Mouse (Mus musculus) limb, embryonic 10.5 days (tissue): ENCODE results near the gene Smok3b. TPM values are rescaled to one million over a fixed set of nuclear protein-coding genes. Genes with fewer than 3 reads are reported as not detected.
"Not testable (repeated sequence)": the region's sequence is repeated elsewhere in the genome, so short reads cannot be mapped to it uniquely, and the experiment has no call there.

Experiments used
- DNase-seq: peaks from one replicate; pipeline ENCODE4 v3.0.0-alpha.2; 2017; ENCODE audit warnings: low spot score
- H3K27ac ChIP-seq: fragments of 300-500 bp; sonication (generic); 2 replicates; pipeline ENCODE4 v1.5.1; 2016; ENCODE audit warnings: mild to moderate bottlenecking
- H3K27me3 ChIP-seq: fragments of 300-500 bp; sonication (generic); 2 replicates; pipeline ENCODE4 v1.6.1; 2016; ENCODE audit warnings: low read depth, mild to moderate bottlenecking; ENCODE audit not compliant: poor library complexity, severe bottlenecking
- H3K36me3 ChIP-seq: fragments of 300-500 bp; sonication (generic); 2 replicates; pipeline ENCODE4 v1.6.1; 2016; ENCODE audit warnings: mild to moderate bottlenecking, moderate library complexity
- H3K4me1 ChIP-seq: fragments of 300-500 bp; sonication (generic); 2 replicates; pipeline ENCODE4 v1.6.1; 2016
- H3K4me3 ChIP-seq: fragments of 300-500 bp; sonication (generic); 2 replicates; pipeline ENCODE4 v1.5.1; 2016; ENCODE audit warnings: mild to moderate bottlenecking, moderate library complexity
- H3K9me3 ChIP-seq: fragments of 300-500 bp; sonication (generic); replicated peaks from 2 replicates; pipeline ENCODE4 v1.6.1; 2016; ENCODE audit warnings: mild to moderate bottlenecking
- WGBS: fragments of 180-500 bp; shearing (Covaris S2); methylation state at CpG from one replicate; pipeline ENCODE4 v1.1.7; 2016; 5-methylcytosine and 5-hydroxymethylcytosine counted together
- polyA plus RNA-seq: library from polyadenylated mRNA; unstranded; fragments of >200 nt; fragmentation: Nextera tagmentation; extraction: Ambion mirVana; gene quantifications from 2 replicates; pipeline ENCODE4 v1.2.1, GENCODE M21; 2016

Gene Smok3b
- polyA plus RNA-seq, 1 experiment from 2014 or later, result not detected

GRCm38 (mm10) chr5:138052894-138053293 is 31.7 kb downstream of the Smok3b start, which contains the start of gene Smok3c:
Smok3c (plus strand) TSS chr5:138053194.
- H3K27me3 ChIP-seq, H3K4me3 ChIP-seq, H3K9me3 ChIP-seq, H3K36me3 ChIP-seq, DNase-seq, H3K4me1 ChIP-seq, H3K27ac ChIP-seq: not testable (repeated sequence)
- no CpG with 5 or more reads among the region's 5 CpGs for WGBS

DNA sequence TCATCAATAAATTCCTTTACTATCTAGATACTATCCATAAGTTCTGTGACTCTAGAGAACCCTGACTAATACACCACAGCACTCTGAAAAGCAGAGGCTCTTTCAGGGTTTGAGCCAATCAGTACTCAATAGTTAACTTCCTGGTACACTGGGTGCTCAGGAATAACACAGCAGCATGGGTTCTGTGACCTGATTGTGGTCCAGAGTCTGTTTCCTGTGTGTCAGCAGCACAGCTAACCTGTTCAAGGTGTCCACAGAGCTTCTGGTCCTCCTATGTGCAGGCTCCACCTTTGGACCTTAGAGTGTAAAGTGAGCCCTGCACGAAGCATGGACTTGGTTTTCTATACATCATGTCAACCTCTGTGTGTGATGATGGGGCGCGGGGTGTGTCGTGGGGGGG is 52.6 kb downstream of the Smok3b start:
- WGBS, result 87% methylated on average over 4 of the region's 4 CpGs
- Histone ChIP-seq H3K27me3 (no peaks in the 10 kb centered on the region), H3K9me3 (no peaks in the 10 kb centered on the region)

GRCm38 (mm10) chr5:138075684-138076083 is 54.5 kb downstream of the Smok3b start:
- Histone ChIP-seq H3K4me1 (no peaks in the 10 kb centered on the region), H3K4me3 (no peak overlapping the region), H3K36me3 (no peaks in the 10 kb centered on the region), H3K9me3 (no peaks in the 10 kb centered on the region), H3K27ac (no peak overlapping the region), H3K27me3 (no peaks in the 10 kb centered on the region)
- 82% methylated on average over 3 of the region's 3 CpGs for WGBS
- DNase-seq, result no peak

More for the DNA sequence above, 52.6 kb downstream of the Smok3b start:
- DNase-seq, result no peak
- H3K4me3 ChIP-seq, result no peak overlapping the region
- no peaks in the 10 kb centered on the region for H3K36me3 ChIP-seq
- no peak overlapping the region for H3K27ac ChIP-seq
- no peaks in the 10 kb centered on the region for H3K4me1 ChIP-seq

DNA sequence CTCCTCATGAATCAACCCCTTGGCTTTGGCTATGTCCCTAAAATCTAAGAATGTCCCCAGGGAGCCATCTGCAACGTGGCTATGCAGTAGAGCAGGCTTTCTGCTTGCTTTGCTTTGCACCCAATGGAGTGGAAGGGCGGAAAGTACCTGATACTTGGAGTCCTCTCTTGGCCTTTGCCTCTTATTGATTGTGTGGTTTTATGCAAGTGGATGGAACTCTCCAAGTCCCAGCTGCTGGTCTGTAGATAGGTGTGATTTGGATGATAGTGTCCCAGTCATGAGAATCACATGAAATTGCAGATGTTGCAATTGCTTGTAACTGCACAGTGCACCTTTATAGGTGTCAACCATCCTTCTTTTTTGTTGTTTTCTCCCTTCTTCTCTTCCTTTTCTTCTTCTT is 54.9 kb downstream of the Smok3b start:
- no peaks in the 10 kb centered on the region for H3K9me3 ChIP-seq
- no peaks in the 10 kb centered on the region for H3K27me3 ChIP-seq
- whole genome bisulfite sequencing, result 66% methylated on average over 2 of the region's 2 CpGs
- no peak overlapping the region for H3K27ac ChIP-seq
- DNase-seq, result no peak
- no peak overlapping the region for H3K4me3 ChIP-seq
- no peaks in the 10 kb centered on the region for H3K36me3 ChIP-seq
- no peaks in the 10 kb centered on the region for H3K4me1 ChIP-seq

GRCm38 (mm10) chr5:138080456-138080855 is 59.2 kb downstream of the Smok3b start:
- Histone ChIP-seq H3K9me3 (no peaks in the 10 kb centered on the region), H3K4me3 (no peak overlapping the region), H3K36me3 (no peaks in the 10 kb centered on the region), H3K4me1 (0 out of 2 replicates have a peak, but pooled peaks cover 3% of the 10 kb centered on the region), H3K27ac (no peak overlapping the region), H3K27me3 (no peaks in the 10 kb centered on the region)
- WGBS, result 90% methylated on average over 5 of the region's 5 CpGs
- no peak for DNase-seq

DNA sequence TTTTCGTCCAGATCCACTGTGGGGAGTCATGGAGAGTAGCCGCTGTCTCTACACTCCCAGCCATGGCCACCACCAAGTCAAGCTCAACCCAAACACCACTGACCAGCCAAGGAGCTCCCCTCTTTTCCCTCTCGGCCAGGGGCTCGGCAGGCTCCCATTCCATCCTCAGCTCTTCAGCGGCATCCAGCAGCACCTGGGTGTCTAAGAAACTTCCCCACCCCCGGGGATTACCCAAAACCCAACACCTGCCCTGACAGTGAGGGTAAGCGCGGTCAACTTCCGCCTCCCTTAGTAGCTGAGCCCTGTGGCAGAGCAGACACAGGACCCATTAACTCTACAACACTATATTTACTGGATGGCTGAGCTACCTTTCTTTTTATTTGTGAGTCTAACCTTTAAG is 60.2 kb downstream of the Smok3b start:
- Histone ChIP-seq H3K4me3 (no peak overlapping the region), H3K36me3 (no peaks in the 10 kb centered on the region), H3K9me3 (no peaks in the 10 kb centered on the region), H3K27me3 (no peaks in the 10 kb centered on the region), H3K4me1 (peaks cover 10% of the 10 kb centered on the region), H3K27ac (no peak overlapping the region)
- DNase-seq, result no peak
- WGBS, result 85% methylated on average over 9 of the region's 9 CpGs

GRCm38 (mm10) chr5:138083318-138083900 is 62.2 kb downstream of the Smok3b start:
- Histone ChIP-seq H3K4me1 (peaks cover 12% of the 10 kb centered on the region), H3K36me3 (peaks cover 15% of the 10 kb centered on the region), H3K27me3 (no peaks in the 10 kb centered on the region), H3K27ac (no peak overlapping the region), H3K9me3 (no peaks in the 10 kb centered on the region), H3K4me3 (no peak overlapping the region)
- 70% methylated on average over 2 of the region's 2 CpGs for WGBS
- DNase-seq, result no peak

DNA sequence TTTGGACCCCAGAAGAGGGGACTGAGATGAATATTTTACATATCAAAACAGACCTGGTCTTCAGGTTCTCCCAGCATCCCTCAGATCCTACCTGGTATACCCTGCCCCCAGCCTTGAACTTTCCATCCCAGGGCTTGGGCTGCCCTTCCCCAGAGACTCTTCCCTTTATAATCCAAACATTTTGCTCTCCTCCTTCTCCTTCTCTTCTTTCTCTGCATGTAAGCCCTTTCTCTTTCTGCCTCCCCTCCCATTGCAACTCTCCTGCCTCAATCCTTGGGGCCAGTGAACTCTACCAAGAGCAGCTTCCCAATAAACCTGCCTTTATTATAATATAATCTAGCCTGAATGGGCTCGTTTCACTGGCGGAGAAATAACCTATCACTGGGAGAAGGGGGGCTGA is 62.7 kb downstream of the Smok3b start:
- Histone ChIP-seq H3K27me3 (no peaks in the 10 kb centered on the region), H3K4me1 (peaks cover 12% of the 10 kb centered on the region), H3K27ac (no peak overlapping the region), H3K4me3 (no peak overlapping the region), H3K36me3 (peaks cover 20% of the 10 kb centered on the region), H3K9me3 (no peaks in the 10 kb centered on the region)
- WGBS, result 90% methylated on average over 2 of the region's 2 CpGs
- no peak for DNase-seq

DNA sequence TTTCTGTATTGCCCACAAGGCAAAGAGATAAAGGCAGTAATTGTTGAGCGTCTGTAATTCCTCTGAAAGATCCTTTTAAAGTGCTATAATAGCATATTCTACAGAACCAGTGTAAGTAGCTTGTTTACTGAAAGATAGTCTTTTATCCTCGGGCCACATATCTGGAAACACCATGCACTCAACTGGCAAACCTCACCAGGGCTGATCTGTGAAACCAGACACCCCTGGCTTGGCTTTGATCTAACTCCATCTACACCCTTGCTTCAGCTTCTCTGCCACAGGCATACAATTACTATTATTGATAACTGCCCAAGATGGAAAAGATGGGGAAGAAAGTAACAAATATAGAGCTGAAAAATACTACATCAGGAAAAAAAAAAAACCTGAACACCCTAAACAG is 63.3 kb downstream of the Smok3b start:
- Histone ChIP-seq H3K27me3 (no peaks in the 10 kb centered on the region), H3K27ac (peak overlapping the region; percentile 97), H3K4me3 (peak overlapping the region; percentile 87), H3K4me1 (peaks cover 12% of the 10 kb centered on the region), H3K36me3 (peaks cover 26% of the 10 kb centered on the region), H3K9me3 (no peaks in the 10 kb centered on the region)
- 33% methylated on average over 2 of the region's 2 CpGs for WGBS
- peak; percentile 35 for DNase-seq

- WGBS, result under 1% methylated on average over 27 of the region's 27 CpGs
- Histone ChIP-seq H3K4me3 (peak within 1 kb of the TSS; percentile 87), H3K36me3 (peaks cover 28% of the 10 kb centered on the region)
Observed at GRCm38 (mm10) chr5:138084996-138085395, 63.8 kb downstream of the Smok3b start, which contains the start of gene Zkscan1. Zkscan1 (plus strand) TSS chr5:138085084.

DNA sequence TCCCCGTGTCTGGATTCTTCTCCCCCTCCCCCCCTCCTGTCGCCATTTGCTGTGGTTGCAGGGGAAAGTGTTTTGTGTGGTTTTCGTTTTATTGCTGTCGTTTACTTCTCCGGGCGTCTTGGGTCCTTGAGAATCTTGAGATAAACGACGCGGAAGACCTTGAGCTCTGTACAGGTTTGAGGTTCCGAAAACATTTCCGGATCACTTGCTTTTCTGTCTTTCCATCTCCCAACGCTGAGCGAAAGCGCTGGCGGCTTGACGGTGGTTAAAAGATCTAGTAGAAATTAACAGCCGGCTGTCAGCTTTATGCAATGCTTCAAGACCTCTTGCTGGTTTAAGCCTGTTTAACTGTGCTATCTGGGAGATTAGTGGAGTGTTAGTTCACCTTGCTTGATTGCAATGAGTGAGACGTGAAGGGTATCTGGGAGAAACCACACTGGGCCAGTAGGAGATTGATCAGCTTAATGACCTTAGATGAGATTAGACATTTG is 64.2 kb downstream of the Smok3b start:
- under 1% methylated on average over 18 of the region's 18 CpGs for WGBS
- H3K27ac ChIP-seq, result peak overlapping the region; percentile 97
- DNase-seq, result no peak

More at GRCm38 (mm10) chr5:138084996-138085395, 63.8 kb downstream of the Smok3b start, which contains the start of gene Zkscan1:
- DNase-seq, result peak; percentile 87
- H3K27ac ChIP-seq, result peak within 1 kb of the TSS; percentile 97
- no peaks in the 10 kb centered on the region for H3K27me3 ChIP-seq
- H3K9me3 ChIP-seq, result no peaks in the 10 kb centered on the region
- peaks cover 12% of the 10 kb centered on the region for H3K4me1 ChIP-seq

GRCm38 (mm10) chr5:138086842-138087241 is 65.6 kb downstream of the Smok3b start:
- WGBS, result 92% methylated on average over 3 of the region's 3 CpGs
- Histone ChIP-seq H3K36me3 (peaks cover 34% of the 10 kb centered on the region), H3K27ac (no peak overlapping the region), H3K9me3 (no peaks in the 10 kb centered on the region), H3K4me3 (no peak overlapping the region), H3K4me1 (peaks cover 12% of the 10 kb centered on the region), H3K27me3 (no peaks in the 10 kb centered on the region)
- no peak for DNase-seq

More for the DNA sequence above, 64.2 kb downstream of the Smok3b start:
- H3K9me3 ChIP-seq, result no peaks in the 10 kb centered on the region
- peaks cover 12% of the 10 kb centered on the region for H3K4me1 ChIP-seq
- no peaks in the 10 kb centered on the region for H3K27me3 ChIP-seq
- peaks cover 29% of the 10 kb centered on the region for H3K36me3 ChIP-seq
- peak overlapping the region; percentile 87 for H3K4me3 ChIP-seq

- Histone ChIP-seq H3K4me1 (peaks cover 12% of the 10 kb centered on the region), H3K4me3 (no peak overlapping the region), H3K27me3 (no peaks in the 10 kb centered on the region), H3K36me3 (peaks cover 47% of the 10 kb centered on the region), H3K27ac (no peak overlapping the region), H3K9me3 (no peaks in the 10 kb centered on the region)
- WGBS, result 94% methylated on average over 3 of the region's 3 CpGs
- no peak for DNase-seq
Observed at GRCm38 (mm10) chr5:138088366-138088765, 67.1 kb downstream of the Smok3b start.
